Mouse (Mus musculus) spleen, postnatal 36 days (tissue): Measurements from ENCODE around the gene Nfe2.
"Not testable (repeated sequence)": the region's sequence is repeated elsewhere in the genome, so short reads cannot be mapped to it uniquely, and the experiment has no call there.

ENCODE experiments used
- DNase-seq, 2 experiments: peaks; one replicate each; pipeline ENCODE4 v3.0.0; 2022; ENCODE audit warnings: low spot score in 2 of 2, mixed read lengths in 1 of 2

Nfe2 gene

GRCm38 (mm10) chr15:103290843-103291242 lies 32.6 kb upstream of the Nfe2 start:
- no peak for DNase-seq

GRCm38 (mm10) chr15:103290417-103290816 lies 32.2 kb upstream of the Nfe2 start:
- DNase-seq: no peak

- DNase-seq: no peak
Measured at GRCm38 (mm10) chr15:103289600-103289999, 31.4 kb upstream of the Nfe2 start.

GRCm38 (mm10) chr15:103285778-103286417 lies 27.7 kb upstream of the Nfe2 start:
- no peak for DNase-seq

GRCm38 (mm10) chr15:103284647-103285046 lies 26.4 kb upstream of the Nfe2 start:
- DNase-seq: no peak

- no peak for DNase-seq
Measured at GRCm38 (mm10) chr15:103284066-103284465, 25.9 kb upstream of the Nfe2 start.

- no peak for DNase-seq
Measured at GRCm38 (mm10) chr15:103281465-103282205, 23.4 kb upstream of the Nfe2 start.

- peak in 1 of 2 experiments; percentile 28 for DNase-seq
Measured at GRCm38 (mm10) chr15:103280817-103281464, 22.7 kb upstream of the Nfe2 start.

GRCm38 (mm10) chr15:103279750-103280149 lies 21.5 kb upstream of the Nfe2 start:
- DNase-seq: peak in 1 of 2 experiments; percentile 32

- no peak for DNase-seq
Measured at GRCm38 (mm10) chr15:103277949-103278348, 19.7 kb upstream of the Nfe2 start.

GRCm38 (mm10) chr15:103275943-103276342 lies 17.7 kb upstream of the Nfe2 start:
- DNase-seq: not testable (repeated sequence)

- peak; percentile 97 to 98 for DNase-seq
Measured at GRCm38 (mm10) chr15:103272419-103273279, 14.4 kb upstream of the Nfe2 start, which contains the start of gene Copz1. Gene Copz1, plus strand, starts transcription at chr15:103272714.

GRCm38 (mm10) chr15:103268903-103269302 lies 10.7 kb upstream of the Nfe2 start:
- DNase-seq: no peak

GRCm38 (mm10) chr15:103264794-103265193 lies 6.6 kb upstream of the Nfe2 start:
- no peak for DNase-seq

- peak in 1 of 2 experiments; percentile 54 for DNase-seq
Measured at GRCm38 (mm10) chr15:103259989-103260388, 1.8 kb upstream of the Nfe2 start.

GRCm38 (mm10) chr15:103259162-103259561 lies 959 bp upstream of the Nfe2 start:
- DNase-seq: no peak

- no peak for DNase-seq
Measured at GRCm38 (mm10) chr15:103256210-103256986, 1.8 kb downstream of the Nfe2 start.

- DNase-seq: peak; percentile 54 to 67
Measured at GRCm38 (mm10) chr15:103255169-103255568, 3.0 kb downstream of the Nfe2 start.

- DNase-seq: no peak
Measured at GRCm38 (mm10) chr15:103253352-103253751, 4.9 kb downstream of the Nfe2 start.

GRCm38 (mm10) chr15:103252660-103253059 lies 5.5 kb downstream of the Nfe2 start:
- peak; percentile 49 to 74 for DNase-seq

GRCm38 (mm10) chr15:103251595-103251994 lies 6.6 kb downstream of the Nfe2 start:
- peak; percentile 73 to 84 for DNase-seq
